Mouse (Mus musculus) embryonic facial prominence, embryonic 11.5 days (tissue): Measurements from ENCODE around the gene Limch1. TPM values are rescaled to one million over a fixed set of nuclear protein-coding genes. Genes with fewer than 3 reads are reported as not detected.

Source experiments
- ATAC-seq: fragments of 200-750 bp; cut with Nextera tagmentation; replicated peaks from 2 replicates; pipeline ENCODE4 v1.8.0; 2017; ENCODE audit warnings: low read depth; ENCODE audit not compliant: insufficient number of reproducible peaks, low FRiP score, low TSS enrichment
- DNase-seq: peaks from one replicate; pipeline ENCODE4 v3.0.0-alpha.2; 2015; ENCODE audit warnings: low spot score
- H3K27ac ChIP-seq: fragments of 300-500 bp; sonication (generic); replicated peaks from 2 replicates; pipeline ENCODE4 v1.5.1; 2014; ENCODE audit warnings: mild to moderate bottlenecking, low read depth, low read length, control low read depth
- H3K27me3 ChIP-seq: fragments of 300-500 bp; sonication (generic); 2 replicates; pipeline ENCODE4 v1.6.1; 2014; ENCODE audit warnings: mild to moderate bottlenecking, low read length, moderate library complexity, mixed read lengths; ENCODE audit not compliant: control insufficient read depth, insufficient read depth
- H3K36me3 ChIP-seq: fragments of 300-500 bp; sonication (generic); replicated peaks from 2 replicates; pipeline ENCODE4 v1.6.1; 2014; ENCODE audit warnings: low read depth, mild to moderate bottlenecking, low read length, moderate library complexity, mixed read lengths; ENCODE audit not compliant: control insufficient read depth, insufficient read depth
- H3K4me1 ChIP-seq: fragments of 300-500 bp; sonication (generic); 2 replicates; pipeline ENCODE4 v1.6.1; 2014; ENCODE audit warnings: low read length, mixed read lengths; ENCODE audit not compliant: control insufficient read depth, insufficient read depth
- H3K4me2 ChIP-seq: fragments of 300-500 bp; sonication (generic); 2 replicates; pipeline ENCODE4 v1.6.1; 2014; ENCODE audit warnings: low read depth, mild to moderate bottlenecking, control low read depth, low read length, moderate library complexity
- H3K4me3 ChIP-seq: fragments of 300-500 bp; sonication (generic); 2 replicates; pipeline ENCODE4 v1.5.1; 2014; ENCODE audit warnings: low read depth, low read length, control low read depth
- H3K9ac ChIP-seq: fragments of 300-500 bp; sonication (generic); replicated peaks from 2 replicates; pipeline ENCODE4 v1.6.1; 2014; ENCODE audit warnings: mild to moderate bottlenecking, control low read depth, low read length
- H3K9me3 ChIP-seq: fragments of 300-500 bp; sonication (generic); replicated peaks from 2 replicates; pipeline ENCODE4 v1.6.1; 2016; ENCODE audit warnings: mild to moderate bottlenecking, low read length, inconsistent platforms, mixed read lengths; ENCODE audit not compliant: control insufficient read depth
- WGBS: fragments of 180-500 bp; shearing (Covaris S2); extraction: QIAGEN DNeasy Blood & Tissue Kit; methylation state at CpG from one replicate; pipeline ENCODE4 v1.1.7; 2014; 5-methylcytosine and 5-hydroxymethylcytosine counted together
- polyA plus RNA-seq: library from polyadenylated mRNA; unstranded; fragments of >200 nt; fragmentation: Nextera tagmentation; extraction: Ambion mirVana; gene quantifications from 2 replicates; pipeline ENCODE4 v1.2.1, GENCODE M21; 2014

The Limch1 gene
- polyA plus RNA-seq, 1 experiment from 2014 or later = 69.3 TPM

DNA sequence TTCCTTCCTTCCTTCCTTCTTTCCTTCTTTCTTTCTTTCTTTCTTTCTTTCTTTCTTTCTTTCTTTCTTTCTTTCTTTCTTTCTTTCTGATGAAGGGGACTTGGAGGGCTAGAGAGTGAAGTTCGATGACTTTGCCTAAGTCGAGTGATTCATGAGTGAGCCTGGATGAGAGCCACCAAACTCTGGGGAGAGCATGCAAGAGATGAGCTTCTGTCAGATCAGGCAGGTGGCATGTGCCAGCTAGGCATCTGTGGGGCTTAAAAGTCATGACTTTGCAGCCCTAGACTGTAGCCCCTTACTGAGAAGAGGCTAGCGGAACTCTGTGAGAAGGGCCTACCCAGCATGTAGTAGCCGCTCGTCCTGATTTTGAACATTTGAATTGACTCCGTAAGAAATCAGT is 62.1 kb downstream of the Limch1 start:
- WGBS = 95% methylated on average over 6 of the region's 6 CpGs
- DNase-seq (no peak), ATAC-seq (no peak)
- Histone ChIP-seq H3K27me3 (no peaks in the 10 kb centered on the region), H3K27ac (no peak overlapping the region), H3K9me3 (no peaks in the 10 kb centered on the region), H3K4me3 (no peak overlapping the region), H3K4me1 (no peaks in the 10 kb centered on the region), H3K4me2 (no peak overlapping the region), H3K36me3 (no peaks in the 10 kb centered on the region), H3K9ac (no peak overlapping the region)

DNA sequence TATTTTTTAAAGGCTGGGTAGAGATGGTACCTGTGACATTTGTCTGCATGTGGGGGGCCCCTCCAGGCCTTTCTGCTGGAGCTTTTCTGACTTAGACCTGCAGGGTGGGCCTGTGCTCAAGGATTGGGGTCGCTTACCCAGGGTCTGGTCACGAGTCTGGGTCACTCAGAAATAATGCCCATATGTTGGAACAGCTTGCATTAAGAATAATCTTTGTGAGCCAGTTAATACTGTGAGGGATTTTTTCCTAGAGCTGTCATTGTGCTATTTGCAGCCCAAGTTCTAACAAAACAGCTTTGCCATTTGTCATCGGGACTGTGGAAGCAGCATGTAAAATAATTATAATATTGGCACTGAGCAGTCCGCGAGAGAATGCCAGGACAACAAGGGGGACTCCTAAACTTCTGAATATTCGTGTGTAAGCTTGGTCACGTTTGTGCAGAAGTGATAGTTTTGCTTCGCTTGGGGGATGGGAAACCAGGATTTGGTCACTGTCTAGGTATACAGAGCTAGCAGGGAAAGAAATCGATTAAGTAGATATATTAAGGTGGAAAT is 63.5 kb downstream of the Limch1 start:
- no peak overlapping the region for H3K4me3 ChIP-seq
- H3K4me2 ChIP-seq = no peak overlapping the region
- no peak for DNase-seq
- no peaks in the 10 kb centered on the region for H3K36me3 ChIP-seq
- ATAC-seq = no peak
- WGBS = 73% methylated on average over 9 of the region's 9 CpGs
- H3K4me1 ChIP-seq = no peaks in the 10 kb centered on the region
- no peaks in the 10 kb centered on the region for H3K9me3 ChIP-seq
- no peaks in the 10 kb centered on the region for H3K27me3 ChIP-seq
- no peak overlapping the region for H3K9ac ChIP-seq
- no peak overlapping the region for H3K27ac ChIP-seq

DNA sequence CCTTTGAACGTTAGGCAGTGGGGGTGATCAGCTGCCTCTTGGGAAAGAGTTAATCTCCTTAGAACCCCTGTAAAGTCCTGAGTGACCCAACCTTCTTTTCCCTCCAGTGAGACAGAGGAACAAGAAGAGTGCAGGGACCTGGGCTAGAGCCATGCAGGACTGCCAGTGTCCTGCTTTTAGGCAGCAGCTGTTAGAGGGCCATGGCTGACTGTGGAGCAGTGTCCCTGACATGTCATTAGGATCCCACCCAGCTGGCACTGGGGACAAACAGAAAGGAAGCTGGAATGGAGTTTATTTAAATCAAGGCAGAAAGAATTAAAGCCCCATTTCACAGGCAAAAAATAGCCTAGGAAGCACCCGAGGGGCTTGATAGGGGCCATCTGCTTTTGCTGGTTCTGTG is 64.8 kb downstream of the Limch1 start:
- Histone ChIP-seq H3K27ac (no peak overlapping the region), H3K4me1 (no peaks in the 10 kb centered on the region), H3K36me3 (no peaks in the 10 kb centered on the region), H3K4me3 (no peak overlapping the region), H3K27me3 (no peaks in the 10 kb centered on the region), H3K9me3 (no peaks in the 10 kb centered on the region), H3K4me2 (no peak overlapping the region), H3K9ac (no peak overlapping the region)
- no peak for DNase-seq
- ATAC-seq = no peak
- WGBS = 51% methylated on average over 2 of the region's 2 CpGs

DNA sequence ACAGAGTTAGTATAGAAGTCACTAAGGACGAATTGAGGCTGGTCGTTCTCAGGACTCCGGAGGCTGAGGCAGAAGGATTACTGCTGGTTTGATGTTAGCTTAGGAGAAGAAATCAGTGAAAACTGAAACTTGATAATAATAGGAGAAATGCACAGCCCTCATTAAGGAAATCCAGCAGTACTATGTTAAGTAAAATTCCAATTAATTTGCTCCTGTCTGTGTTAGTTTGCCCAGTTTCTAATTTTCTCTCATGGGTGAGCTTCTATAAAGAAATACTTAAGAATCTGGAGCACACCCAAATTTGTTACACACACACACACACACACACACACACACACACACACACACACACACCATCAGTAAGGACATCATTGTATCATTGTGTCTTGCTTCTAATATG is 69.0 kb downstream of the Limch1 start:
- Histone ChIP-seq H3K4me2 (no peak overlapping the region), H3K27ac (no peak overlapping the region)
- no peak for ATAC-seq

DNA sequence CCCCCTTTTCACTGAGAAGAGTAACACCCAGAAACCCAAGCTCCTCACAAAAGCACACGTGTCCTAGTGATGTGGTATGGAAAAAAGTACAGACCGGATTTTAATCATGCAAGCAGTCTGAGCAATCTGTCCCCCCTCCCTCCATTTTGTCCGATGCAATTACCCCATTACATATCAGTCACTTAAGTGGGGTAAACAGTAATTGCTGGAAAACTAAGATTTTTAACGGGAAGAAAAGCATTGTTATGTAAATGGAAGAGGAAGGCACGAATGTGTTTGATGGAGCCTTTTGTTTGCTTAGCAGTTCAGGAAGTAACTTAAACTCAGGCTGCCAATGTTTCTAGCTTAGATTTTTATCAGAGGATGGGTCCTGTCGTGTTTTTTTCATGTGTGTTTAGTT is 70.2 kb downstream of the Limch1 start:
- no peaks in the 10 kb centered on the region for H3K27me3 ChIP-seq
- no peaks in the 10 kb centered on the region for H3K9me3 ChIP-seq
- no peak overlapping the region for H3K27ac ChIP-seq
- WGBS = 36% methylated on average over 6 of the region's 6 CpGs
- H3K4me2 ChIP-seq = no peak overlapping the region
- no peaks in the 10 kb centered on the region for H3K36me3 ChIP-seq
- H3K4me3 ChIP-seq = no peak overlapping the region
- DNase-seq (no peak), ATAC-seq (no peak)
- H3K4me1 ChIP-seq = no peaks in the 10 kb centered on the region
- no peak overlapping the region for H3K9ac ChIP-seq

More for the DNA sequence above, 69.0 kb downstream of the Limch1 start:
- Histone ChIP-seq H3K36me3 (no peaks in the 10 kb centered on the region), H3K27me3 (no peaks in the 10 kb centered on the region), H3K4me3 (no peak overlapping the region), H3K9ac (no peak overlapping the region), H3K9me3 (no peaks in the 10 kb centered on the region), H3K4me1 (no peaks in the 10 kb centered on the region)
- 89% methylated on average over 3 of the region's 3 CpGs for WGBS
- DNase-seq = no peak

DNA sequence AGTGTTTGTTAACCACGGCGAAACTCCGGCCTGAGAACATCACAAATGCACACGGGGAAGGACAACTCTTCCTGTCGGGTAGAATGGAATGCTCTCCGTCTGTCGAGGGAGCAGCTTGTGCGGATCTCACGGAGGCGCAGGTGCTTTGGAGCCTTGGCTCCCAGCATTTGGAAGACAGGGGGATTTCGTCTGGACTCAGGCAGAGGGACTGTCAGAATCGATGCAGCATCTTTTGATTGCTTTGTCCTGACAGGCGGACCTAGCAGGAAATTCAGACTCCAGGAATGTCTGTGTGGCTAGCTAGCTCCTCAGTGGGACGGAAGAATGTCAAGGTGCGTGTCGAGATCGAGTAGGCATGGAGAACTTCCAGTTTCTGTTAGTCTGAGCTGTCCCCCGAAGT is 71.1 kb downstream of the Limch1 start:
- no peak overlapping the region for H3K4me3 ChIP-seq
- H3K4me2 ChIP-seq = no peak overlapping the region
- no peak overlapping the region for H3K9ac ChIP-seq
- H3K27ac ChIP-seq = no peak overlapping the region
- 54% methylated on average over 18 of the region's 18 CpGs for WGBS
- ATAC-seq (no peak), DNase-seq (no peak)
- no peaks in the 10 kb centered on the region for H3K27me3 ChIP-seq
- H3K9me3 ChIP-seq = no peaks in the 10 kb centered on the region
- H3K36me3 ChIP-seq = no peaks in the 10 kb centered on the region
- H3K4me1 ChIP-seq = no peaks in the 10 kb centered on the region; the same call in 1 of the 2 replicates

DNA sequence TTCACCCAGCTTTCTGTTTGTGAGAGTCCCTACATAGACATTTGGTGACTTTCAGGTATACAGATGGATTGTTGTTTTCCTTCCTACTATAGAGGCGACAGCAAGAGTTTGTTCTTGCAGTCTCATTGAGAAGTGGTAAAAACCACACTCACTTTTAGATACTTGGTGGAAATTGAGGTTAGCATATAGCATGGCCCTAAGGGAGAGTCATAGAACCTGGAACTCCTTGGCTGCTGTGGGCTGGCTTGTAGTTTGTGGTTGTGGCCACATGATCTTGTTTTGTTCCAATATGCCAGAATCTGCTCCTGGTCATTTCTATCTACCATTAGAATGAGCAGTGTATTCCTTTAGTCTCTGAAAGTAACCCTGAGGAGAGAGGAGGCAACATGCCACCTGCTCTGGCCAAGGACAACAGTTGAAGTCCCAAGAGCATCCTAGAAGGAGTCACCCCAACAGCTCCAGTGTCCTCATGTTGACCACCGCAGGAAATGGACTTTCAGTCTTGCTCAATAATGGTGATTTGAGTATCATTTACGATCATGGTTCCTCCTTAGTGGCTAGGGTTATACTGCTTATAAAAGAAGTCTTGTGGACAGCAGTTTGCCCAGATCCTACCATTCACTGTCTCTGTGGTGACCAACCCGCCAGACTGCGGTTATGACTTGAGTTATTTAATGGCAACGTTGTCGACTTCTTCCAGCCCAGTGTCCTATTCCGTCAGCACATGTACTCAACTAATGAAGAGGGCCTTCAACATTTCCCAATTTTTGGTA is 71.7 kb downstream of the Limch1 start:
- Histone ChIP-seq H3K9me3 (no peaks in the 10 kb centered on the region), H3K4me1 (no peaks in the 10 kb centered on the region; the same call in 1 of the 2 replicates), H3K27me3 (no peaks in the 10 kb centered on the region), H3K27ac (no peak overlapping the region), H3K4me3 (no peak overlapping the region), H3K4me2 (no peak overlapping the region), H3K36me3 (no peaks in the 10 kb centered on the region), H3K9ac (no peak overlapping the region)
- ATAC-seq = no peak
- DNase-seq = no peak
- WGBS = 97% methylated on average over 8 of the region's 8 CpGs

DNA sequence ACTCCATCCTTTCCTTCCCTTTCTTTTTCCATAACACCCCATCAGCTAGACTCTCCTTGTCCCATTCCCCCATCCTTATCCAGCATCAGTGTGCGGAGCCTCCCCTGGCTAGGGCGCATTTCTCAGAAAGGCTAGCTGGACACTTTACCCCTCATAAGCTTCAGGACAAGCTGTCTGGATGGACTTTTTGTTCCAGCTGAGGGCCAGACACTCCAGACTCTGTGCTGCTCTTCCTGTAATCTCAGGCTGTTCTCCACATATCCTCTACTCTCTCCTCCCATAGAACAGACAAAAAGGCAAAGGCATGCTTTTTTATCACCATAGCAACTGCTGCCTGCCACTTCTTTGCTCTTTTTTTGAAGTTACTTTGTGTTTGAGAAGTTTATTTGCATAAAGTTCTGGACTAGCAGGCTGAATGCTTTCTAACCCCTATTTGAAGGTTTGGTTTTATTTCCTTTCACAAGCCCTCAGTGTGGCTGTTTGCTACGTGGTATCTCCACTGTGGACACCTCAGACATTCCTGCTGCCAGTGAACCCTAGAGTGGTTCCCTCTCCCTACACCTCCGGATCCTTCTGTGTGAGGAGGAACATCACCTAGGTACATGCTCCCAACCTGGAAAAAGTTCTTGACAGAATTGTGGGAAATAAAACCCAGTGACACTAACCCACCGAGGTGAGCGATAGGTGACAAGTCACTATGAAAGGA is 77.0 kb downstream of the Limch1 start:
- WGBS = 86% methylated on average over 6 of the region's 6 CpGs
- Histone ChIP-seq H3K9me3 (no peaks in the 10 kb centered on the region), H3K4me2 (no peak overlapping the region), H3K36me3 (no peaks in the 10 kb centered on the region), H3K9ac (no peak overlapping the region), H3K4me3 (no peak overlapping the region), H3K27ac (no peak overlapping the region), H3K4me1 (no peaks in the 10 kb centered on the region; the same call in 1 of the 2 replicates), H3K27me3 (no peaks in the 10 kb centered on the region)
- no peak for DNase-seq
- no peak for ATAC-seq
